Mouse (Mus musculus) embryonic facial prominence, embryonic 13.5 days (tissue): ENCODE measurements around the gene Trpm8. TPM values are rescaled to one million over a fixed set of nuclear protein-coding genes. Genes with fewer than 3 reads are reported as not detected.

Source experiments
- ATAC-seq: fragments of 200-750 bp; cut with Nextera tagmentation; 2 replicates; pipeline ENCODE4 v1.8.0; 2017; ENCODE audit warnings: low read depth; ENCODE audit not compliant: insufficient number of reproducible peaks, insufficient read depth, low FRiP score, low TSS enrichment
- H3K27ac ChIP-seq: fragments of 300-500 bp; sonication (generic); 2 replicates; pipeline ENCODE4 v1.5.1; 2015; ENCODE audit warnings: moderate library complexity, mild to moderate bottlenecking, inconsistent platforms
- H3K27me3 ChIP-seq: fragments of 300-500 bp; sonication (generic); 2 replicates; pipeline ENCODE4 v1.6.1; 2015; ENCODE audit warnings: mild to moderate bottlenecking, inconsistent platforms
- H3K36me3 ChIP-seq: fragments of 300-500 bp; sonication (generic); 2 replicates; pipeline ENCODE4 v1.6.1; 2015; ENCODE audit warnings: mild to moderate bottlenecking, inconsistent platforms
- H3K4me1 ChIP-seq: fragments of 300-500 bp; sonication (generic); 2 replicates; pipeline ENCODE4 v1.6.1; 2015; ENCODE audit warnings: inconsistent platforms
- H3K4me2 ChIP-seq: fragments of 300-500 bp; sonication (generic); 2 replicates; pipeline ENCODE4 v1.6.1; 2015; ENCODE audit warnings: moderate library complexity, mild to moderate bottlenecking, inconsistent platforms
- H3K4me3 ChIP-seq: fragments of 300-500 bp; sonication (generic); 2 replicates; pipeline ENCODE4 v1.5.1; 2015; ENCODE audit warnings: mild to moderate bottlenecking, inconsistent platforms
- H3K9ac ChIP-seq: fragments of 300-500 bp; sonication (generic); 2 replicates; pipeline ENCODE4 v1.6.1; 2015; ENCODE audit warnings: mild to moderate bottlenecking, inconsistent platforms
- H3K9me3 ChIP-seq: fragments of 300-500 bp; sonication (generic); 2 replicates; pipeline ENCODE4 v1.6.1; 2016; ENCODE audit warnings: inconsistent platforms
- WGBS: fragments of 180-500 bp; shearing (Covaris S2); methylation state at CpG from one replicate; pipeline ENCODE4 v1.1.7; 2015; ENCODE audit warnings: mixed read lengths; 5-methylcytosine and 5-hydroxymethylcytosine counted together
- polyA plus RNA-seq: library from polyadenylated mRNA; unstranded; fragments of >200 nt; fragmentation: Nextera tagmentation; extraction: Ambion mirVana; gene quantifications from 2 replicates; pipeline ENCODE4 v1.2.1, GENCODE M21; 2015

Trpm8 gene
- polyA plus RNA-seq, 1 experiment from 2014 or later: not detected

- H3K27me3 ChIP-seq: no peaks in the 10 kb centered on the region
- H3K4me2 ChIP-seq: no peak overlapping the region
- 0 out of 2 replicates have a peak, but pooled peaks cover 4% of the 10 kb centered on the region for H3K9me3 ChIP-seq
- H3K36me3 ChIP-seq: peaks cover 88% of the 10 kb centered on the region
- H3K4me3 ChIP-seq: no peak overlapping the region
- no peaks in the 10 kb centered on the region for H3K4me1 ChIP-seq
- WGBS: 88% methylated on average over 12 of the region's 12 CpGs
- H3K9ac ChIP-seq: no peak overlapping the region
- no peak overlapping the region for H3K27ac ChIP-seq
- ATAC-seq: no peak
Observed at GRCm38 (mm10) chr1:88269539-88270309, 7.7 kb upstream of the Trpm8 start.

- 61% methylated on average over 4 of the region's 4 CpGs for WGBS
- no peak for ATAC-seq
- no peak overlapping the region for H3K4me3 ChIP-seq
- peaks cover 70% of the 10 kb centered on the region for H3K36me3 ChIP-seq
- no peak overlapping the region for H3K9ac ChIP-seq
- no peaks in the 10 kb centered on the region for H3K9me3 ChIP-seq
- H3K27ac ChIP-seq: no peak overlapping the region
- H3K4me1 ChIP-seq: peaks cover 19% of the 10 kb centered on the region
- no peak overlapping the region for H3K4me2 ChIP-seq
- no peaks in the 10 kb centered on the region for H3K27me3 ChIP-seq
Observed at GRCm38 (mm10) chr1:88272851-88273250, 4.6 kb upstream of the Trpm8 start.

- Histone ChIP-seq H3K27me3 (no peaks in the 10 kb centered on the region), H3K9ac (no peak overlapping the region), H3K27ac (no peak overlapping the region), H3K4me1 (peaks cover 23% of the 10 kb centered on the region), H3K36me3 (peaks cover 65% of the 10 kb centered on the region), H3K9me3 (no peaks in the 10 kb centered on the region), H3K4me3 (no peak overlapping the region), H3K4me2 (no peak overlapping the region)
- ATAC-seq: no peak
- 97% methylated on average over 3 of the region's 3 CpGs for WGBS
Observed at GRCm38 (mm10) chr1:88273326-88273725, 4.1 kb upstream of the Trpm8 start.

GRCm38 (mm10) chr1:88273832-88274231, 3.6 kb upstream of the Trpm8 start:
- H3K9me3 ChIP-seq: no peaks in the 10 kb centered on the region
- 84% methylated on average over 4 of the region's 4 CpGs for WGBS
- no peak overlapping the region for H3K4me3 ChIP-seq
- H3K4me1 ChIP-seq: peaks cover 23% of the 10 kb centered on the region
- peaks cover 60% of the 10 kb centered on the region for H3K36me3 ChIP-seq
- H3K27ac ChIP-seq: no peak overlapping the region
- no peak overlapping the region for H3K4me2 ChIP-seq
- H3K9ac ChIP-seq: no peak overlapping the region
- H3K27me3 ChIP-seq: no peaks in the 10 kb centered on the region
- ATAC-seq: no peak

- no peak overlapping the region for H3K27ac ChIP-seq
- ATAC-seq: no peak
- H3K9ac ChIP-seq: peak overlapping the region; percentile 0; the same call in 1 of the 2 replicates
- peaks cover 53% of the 10 kb centered on the region for H3K36me3 ChIP-seq
- H3K4me2 ChIP-seq: no peak overlapping the region
- no peak overlapping the region for H3K4me3 ChIP-seq
- H3K27me3 ChIP-seq: no peaks in the 10 kb centered on the region
- peaks cover 23% of the 10 kb centered on the region for H3K4me1 ChIP-seq
- no peaks in the 10 kb centered on the region for H3K9me3 ChIP-seq
- WGBS: 74% methylated on average over 11 of the region's 11 CpGs
Observed at GRCm38 (mm10) chr1:88274371-88275077, 2.9 kb upstream of the Trpm8 start.

- 68% methylated on average over 13 of the region's 13 CpGs for WGBS
- no peaks in the 10 kb centered on the region for H3K27me3 ChIP-seq
Observed at GRCm38 (mm10) chr1:88275078-88275680, 2.3 kb upstream of the Trpm8 start.

GRCm38 (mm10) chr1:88275698-88276523, 1.6 kb upstream of the Trpm8 start:
- H3K4me2 ChIP-seq: peak overlapping the region; percentile 58
- ATAC-seq: no peak
- H3K27ac ChIP-seq: 0 out of 2 replicates have a peak overlapping the region, but pooled peaks have one; percentile 84
- no peaks in the 10 kb centered on the region for H3K9me3 ChIP-seq
- H3K4me3 ChIP-seq: peak overlapping the region; percentile 50
- H3K36me3 ChIP-seq: peaks cover 46% of the 10 kb centered on the region
- WGBS: 64% methylated on average over 13 of the region's 13 CpGs
- peak overlapping the region; percentile 79 for H3K9ac ChIP-seq
- H3K27me3 ChIP-seq: no peaks in the 10 kb centered on the region
- H3K4me1 ChIP-seq: peaks cover 23% of the 10 kb centered on the region

More at GRCm38 (mm10) chr1:88275078-88275680, 2.3 kb upstream of the Trpm8 start:
- peaks cover 23% of the 10 kb centered on the region for H3K4me1 ChIP-seq
- H3K9ac ChIP-seq: peak overlapping the region; percentile 0; the same call in 1 of the 2 replicates
- H3K4me3 ChIP-seq: no peak overlapping the region
- H3K36me3 ChIP-seq: peaks cover 46% of the 10 kb centered on the region
- peak overlapping the region; percentile 58; the same call in 1 of the 2 replicates for H3K4me2 ChIP-seq
- no peak for ATAC-seq
- no peaks in the 10 kb centered on the region for H3K9me3 ChIP-seq
- H3K27ac ChIP-seq: no peak overlapping the region

GRCm38 (mm10) chr1:88276524-88277097, 850 bp upstream of the Trpm8 start:
- Histone ChIP-seq H3K4me2 (peak overlapping the region; percentile 58), H3K9ac (peak overlapping the region; percentile 79), H3K4me1 (peaks cover 23% of the 10 kb centered on the region), H3K9me3 (no peaks in the 10 kb centered on the region), H3K36me3 (peaks cover 42% of the 10 kb centered on the region), H3K27me3 (no peaks in the 10 kb centered on the region), H3K4me3 (peak overlapping the region; percentile 50), H3K27ac (peak overlapping the region; percentile 84)
- ATAC-seq: peak; percentile 5
- 25% methylated on average over 10 of the region's 10 CpGs for WGBS

- Histone ChIP-seq H3K36me3 (peaks cover 29% of the 10 kb centered on the region), H3K9me3 (peaks cover 8% of the 10 kb centered on the region), H3K4me2 (peak overlapping the region; percentile 58), H3K27me3 (no peaks in the 10 kb centered on the region), H3K9ac (peak overlapping the region; percentile 79), H3K4me1 (peaks cover 23% of the 10 kb centered on the region), H3K4me3 (peak overlapping the region; percentile 50), H3K27ac (peak overlapping the region; percentile 84)
- ATAC-seq: no peak
- WGBS: 66% methylated on average over 18 of the region's 18 CpGs
Observed at GRCm38 (mm10) chr1:88277818-88278511, 504 bp downstream of the Trpm8 start.
